Mouse (Mus musculus) bone marrow, adult 2 months (tissue): ENCODE measurements around the gene Srgn.

Experiments
- CTCF ChIP-seq: fragments of 200-500 bp; IDR thresholded peaks from 2 replicates; pipeline ENCODE4 v1.5.1; 2011; ENCODE audit warnings: low read length, control low read depth; ENCODE audit not compliant: control insufficient read depth, insufficient read depth
- POLR2A ChIP-seq: fragments of 200-500 bp; IDR thresholded peaks from 2 replicates; pipeline ENCODE4 v1.6.1; 2011; ENCODE audit warnings: low read depth, mild to moderate bottlenecking, control low read depth, low read length, borderline replicate concordance; ENCODE audit not compliant: control insufficient read depth

GRCm38 (mm10) chr10:62570126-62570871, 43.0 kb upstream of the Srgn start:
- no peak for TF ChIP-seq CTCF
- TF ChIP-seq POLR2A, result no peak
